Mouse (Mus musculus) frontal cortex, postnatal 10 days (tissue): ENCODE data around the gene Slc1a2.
A peak's percentile ranks its signal among the peaks of the same experiment; 100 is the strongest.

ENCODE experiments used
- DNase-seq, 2 experiments: peaks; one replicate each; pipeline ENCODE4 v3.0.0; 2022; ENCODE audit warnings: low spot score in 2 of 2, mixed read lengths in 1 of 2

Gene Slc1a2

GRCm38 (mm10) chr2:102658163-102658660, at the start of gene Slc1a2:
TSS of gene Slc1a2 (plus strand) at chr2:102658659.
- peak; percentile 62 to 80 for DNase-seq

- no peak for DNase-seq
Observed at GRCm38 (mm10) chr2:102610485-102610884, 48.0 kb upstream of the Slc1a2 start.

- DNase-seq = no peak
Observed at GRCm38 (mm10) chr2:102616637-102617036, 41.8 kb upstream of the Slc1a2 start.

- DNase-seq = peak; percentile 34 to 39
Observed at GRCm38 (mm10) chr2:102620744-102621429, 37.6 kb upstream of the Slc1a2 start.

GRCm38 (mm10) chr2:102622176-102622575, 36.3 kb upstream of the Slc1a2 start:
- no peak for DNase-seq

GRCm38 (mm10) chr2:102622943-102623342, 35.5 kb upstream of the Slc1a2 start:
- no peak for DNase-seq

- peak in 1 of 2 experiments; percentile 34 for DNase-seq
Observed at GRCm38 (mm10) chr2:102624538-102624937, 33.9 kb upstream of the Slc1a2 start.

- DNase-seq = no peak
Observed at GRCm38 (mm10) chr2:102632361-102632760, 26.1 kb upstream of the Slc1a2 start.

GRCm38 (mm10) chr2:102634010-102634409, 24.4 kb upstream of the Slc1a2 start:
- DNase-seq = no peak

GRCm38 (mm10) chr2:102635523-102636060, 22.9 kb upstream of the Slc1a2 start:
- no peak for DNase-seq

- DNase-seq = peak in 1 of 2 experiments; percentile 34
Observed at GRCm38 (mm10) chr2:102636116-102636600, 22.3 kb upstream of the Slc1a2 start.

- no peak for DNase-seq
Observed at GRCm38 (mm10) chr2:102638140-102638539, 20.3 kb upstream of the Slc1a2 start.

- no peak for DNase-seq
Observed at GRCm38 (mm10) chr2:102638690-102639089, 19.8 kb upstream of the Slc1a2 start.

GRCm38 (mm10) chr2:102648845-102649500, 9.5 kb upstream of the Slc1a2 start:
- DNase-seq = peak in 1 of 2 experiments; percentile 61

GRCm38 (mm10) chr2:102650322-102650721, 8.1 kb upstream of the Slc1a2 start:
- no peak for DNase-seq

- DNase-seq = no peak
Observed at GRCm38 (mm10) chr2:102655966-102656725, 2.3 kb upstream of the Slc1a2 start.

- no peak for DNase-seq
Observed at GRCm38 (mm10) chr2:102657726-102658125, 733 bp upstream of the Slc1a2 start.

GRCm38 (mm10) chr2:102658661-102659520, 432 bp downstream of the Slc1a2 start:
- peak; percentile 64 to 73 for DNase-seq

- DNase-seq = no peak
Observed at GRCm38 (mm10) chr2:102659521-102659830, 1.0 kb downstream of the Slc1a2 start.

- DNase-seq = no peak
Observed at GRCm38 (mm10) chr2:102661052-102661451, 2.6 kb downstream of the Slc1a2 start.

GRCm38 (mm10) chr2:102662911-102663310, 4.5 kb downstream of the Slc1a2 start:
- DNase-seq = no peak
